Mouse (Mus musculus): ENCODE results near the gene Tk2. TPM values are rescaled to one million over a fixed set of nuclear protein-coding genes. Genes with fewer than 3 reads are reported as not detected.
"Not testable (repeated sequence)": the region's sequence is repeated elsewhere in the genome, so short reads cannot be mapped to it uniquely, and the experiment has no call there.

Gene Tk2
- 10 to 100 TPM; 34.6 to 35.1 TPM for total RNA-seq (2021)
- long read RNA-seq, experiment 1, transcript Tk2-201 (10 exons, 2,406 nt), result major isoform, 34 of 70 reads
- long read RNA-seq, experiment 1, transcript Tk2-202 (9 exons, 2,312 nt), result minor isoform, 6 of 70 reads
- long read RNA-seq, experiment 1, partial matches to known transcripts, result 3 of 70 reads
- long read RNA-seq, experiment 1, other reads (novel, unspliced or antisense), result 27 of 70 reads
- long read RNA-seq, experiment 2, transcript Tk2-202 (9 exons, 2,312 nt), result minor isoform, 14 of 99 reads
- long read RNA-seq, experiment 2, transcript Tk2-201 (10 exons, 2,406 nt), result major isoform, 31 of 99 reads
- long read RNA-seq, experiment 2, partial matches to known transcripts, result 2 of 99 reads
- long read RNA-seq, experiment 2, other reads (novel, unspliced or antisense), result 52 of 99 reads

DNA sequence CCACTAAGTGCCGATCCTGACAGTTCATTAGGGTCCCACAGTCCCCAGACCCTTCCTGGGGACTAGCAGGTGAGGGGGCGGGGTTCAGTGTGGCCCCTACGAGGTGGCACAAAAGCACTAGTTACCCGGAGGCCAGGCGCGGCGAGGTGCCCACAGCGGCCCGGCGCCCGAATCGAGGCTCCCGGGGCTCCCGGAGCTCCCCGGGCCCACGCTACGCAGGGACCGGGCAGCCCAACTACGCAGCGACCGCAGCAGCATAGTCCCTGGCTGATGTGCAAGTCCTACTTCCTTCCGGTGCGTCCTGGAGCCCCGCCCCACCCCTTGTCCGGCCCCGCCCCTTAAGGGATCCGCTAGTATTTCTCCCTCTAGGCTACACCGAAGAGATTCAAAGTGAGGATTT, at the start of gene Tk2:
Gene Tk2, minus strand, starts transcription at position 283 of the 400 bp plus-strand sequence.
- peak; percentile 73 to 76 for DNase-seq (ENCODE audit: low spot score in 2 of 2)

DNA sequence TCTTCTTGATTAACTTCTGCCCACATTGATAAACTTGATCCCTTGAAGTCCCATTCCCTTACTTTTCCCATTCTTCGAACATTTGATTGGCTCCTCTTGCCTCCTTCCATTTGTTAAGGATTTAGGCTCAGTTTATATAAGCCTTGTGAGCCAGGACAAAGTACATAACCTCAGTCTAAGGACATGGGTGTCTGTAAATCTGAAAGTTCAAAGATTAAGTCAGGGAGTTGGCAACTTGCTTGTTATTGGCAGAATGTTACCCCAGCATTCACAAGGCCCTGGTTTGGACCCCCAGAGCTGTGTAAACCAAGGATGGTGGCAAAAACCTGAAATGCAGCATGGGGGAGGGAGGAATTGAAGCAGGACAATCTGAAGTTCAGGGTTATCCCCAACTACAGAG, 46.0 kb upstream of the Tk2 start:
- DNase-seq (ENCODE audit: low spot score in 2 of 2), result no peak

DNA sequence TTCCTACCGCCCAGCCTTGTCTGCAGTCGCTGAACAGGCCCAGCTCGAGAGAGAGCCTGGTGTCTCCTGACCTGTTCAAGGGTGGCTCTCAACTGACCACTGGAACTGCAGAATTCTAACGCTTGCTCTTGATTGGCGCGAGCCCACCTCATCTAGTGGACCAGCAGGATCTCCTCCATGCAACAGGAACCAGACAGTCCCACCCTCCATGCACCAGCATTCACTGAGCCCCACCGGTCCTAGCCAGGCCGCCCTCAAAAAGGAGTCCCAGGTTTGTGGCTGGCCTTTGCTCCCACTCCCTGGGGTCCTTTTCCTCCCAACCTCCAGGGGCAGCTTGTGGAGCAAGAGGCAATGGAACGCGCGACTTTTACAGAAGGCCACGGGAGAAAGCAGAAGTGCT, 44.7 kb upstream of the Tk2 start, which contains the start of gene Cmtm2a:
Gene Cmtm2a, minus strand, starts transcription at position 101 of the 400 bp plus-strand sequence.
- DNase-seq (ENCODE audit: low spot score in 2 of 2), result not testable (repeated sequence)

DNA sequence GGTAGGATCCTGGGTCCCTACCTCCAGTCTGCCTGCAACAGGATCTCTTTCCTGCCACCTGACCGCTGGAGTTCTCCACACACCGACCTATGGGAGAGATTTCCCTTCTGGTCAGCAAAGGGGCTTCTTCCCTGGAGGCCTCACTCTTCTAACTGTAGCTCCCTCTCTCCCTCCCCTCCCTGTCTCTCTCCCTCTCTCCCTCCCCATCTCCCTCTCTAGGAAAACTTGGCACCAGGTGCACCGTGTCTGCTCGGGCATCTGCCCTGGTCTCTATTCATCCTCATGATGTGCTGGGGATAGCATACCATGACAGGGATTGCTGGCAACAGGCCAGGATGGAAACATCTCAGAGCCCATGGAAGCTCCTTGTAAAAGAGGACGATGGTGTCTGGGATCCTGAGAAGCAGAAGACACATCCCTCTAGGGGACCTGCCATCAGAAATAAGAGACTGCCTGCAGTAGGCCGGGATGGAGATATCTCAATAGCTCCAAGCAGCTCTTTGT, 20.6 kb upstream of the Tk2 start:
- DNase-seq (ENCODE audit: low spot score in 2 of 2), result no peak

DNA sequence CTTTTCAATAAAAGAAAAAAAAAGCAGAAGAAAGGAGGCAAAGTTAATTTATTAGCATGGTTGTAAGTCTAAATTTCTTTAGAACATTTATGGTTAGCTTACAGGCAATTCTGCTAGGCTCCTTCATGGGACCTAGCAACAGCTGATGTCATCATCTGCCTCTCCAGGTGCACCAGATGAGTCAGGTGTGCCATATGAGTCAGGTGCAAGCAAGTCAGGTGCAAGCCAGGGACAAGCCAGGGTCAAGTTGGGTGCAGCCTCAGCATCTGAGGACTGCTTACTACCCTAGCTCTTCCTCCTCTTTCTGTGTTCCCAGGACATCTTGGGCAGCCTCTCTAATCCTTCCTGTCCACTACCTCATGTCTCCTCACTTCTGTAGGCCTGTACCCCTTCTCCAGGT, 20.0 kb upstream of the Tk2 start:
- DNase-seq (ENCODE audit: low spot score in 2 of 2), result no peak

DNA sequence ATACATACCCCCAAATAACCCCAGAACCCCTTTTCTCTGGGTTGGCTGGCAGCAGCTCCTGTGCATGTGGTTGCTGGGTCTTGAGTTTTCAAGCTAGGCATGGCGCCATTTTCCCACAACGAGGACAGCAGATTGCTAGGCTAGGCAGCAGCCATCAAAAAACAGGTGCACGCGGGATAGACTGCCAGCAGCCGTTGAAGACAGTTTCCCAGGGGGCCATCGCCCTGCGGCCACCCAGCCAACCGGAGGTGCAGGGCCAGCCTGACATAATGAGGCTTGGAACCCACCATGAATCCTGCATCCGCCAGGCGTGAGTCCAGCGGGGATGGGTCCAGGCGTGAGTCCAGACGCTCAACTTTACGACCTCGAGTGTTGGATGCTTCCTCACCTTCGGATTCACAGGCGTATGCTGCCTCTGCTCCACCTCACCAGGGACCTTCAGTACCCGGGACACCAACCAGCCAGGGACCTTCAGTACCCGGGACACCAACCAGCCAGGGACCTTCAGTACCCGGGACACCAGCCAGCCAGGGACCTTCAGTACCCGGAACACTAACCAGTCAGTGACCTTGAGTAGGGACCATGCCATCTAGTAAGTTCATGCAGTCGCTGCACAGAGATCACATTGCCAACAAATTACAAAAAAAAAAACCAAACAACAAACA, 16.0 kb upstream of the Tk2 start:
- DNase-seq (ENCODE audit: low spot score in 2 of 2), result not testable (repeated sequence)

DNA sequence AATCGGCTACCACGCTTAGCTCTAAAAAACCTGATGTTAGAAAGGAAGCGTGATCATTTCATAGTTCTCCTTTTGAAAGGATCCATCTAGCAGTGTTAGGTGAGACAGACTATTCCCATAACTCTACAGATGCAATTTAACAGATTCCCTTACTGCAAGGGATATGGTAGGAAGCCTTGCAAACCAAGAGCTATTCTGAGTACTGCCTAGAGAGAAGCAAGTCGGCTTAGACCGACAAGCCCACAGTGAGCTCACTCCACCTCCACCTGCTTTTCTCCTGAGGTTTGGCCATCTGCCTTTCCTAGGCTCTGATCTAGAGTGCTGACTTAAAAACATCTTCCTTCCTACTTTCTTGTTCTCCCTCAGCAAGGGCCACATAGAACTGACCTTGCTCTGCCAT, 13.4 kb upstream of the Tk2 start:
- not testable (repeated sequence) for DNase-seq (ENCODE audit: low spot score in 2 of 2)

DNA sequence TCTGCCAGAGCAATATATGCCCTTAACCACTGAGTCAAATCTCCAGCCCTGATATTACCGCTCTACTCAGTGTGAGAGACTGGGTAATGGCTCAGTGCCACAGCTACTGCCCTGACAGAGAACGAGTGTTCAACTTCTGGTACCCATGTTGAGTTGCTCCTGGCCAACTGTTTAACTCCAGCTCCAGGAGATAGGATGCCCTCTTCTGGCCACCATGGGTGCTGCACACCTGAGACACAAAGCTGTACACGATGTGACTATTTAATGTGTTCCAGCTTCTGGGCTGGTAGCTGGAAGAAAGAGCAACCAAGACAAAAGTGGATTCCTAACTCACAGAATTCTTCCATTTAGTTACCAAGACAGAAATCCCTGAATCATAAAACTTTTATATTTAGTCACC, 4.7 kb upstream of the Tk2 start:
- DNase-seq (ENCODE audit: low spot score in 2 of 2), result no peak

DNA sequence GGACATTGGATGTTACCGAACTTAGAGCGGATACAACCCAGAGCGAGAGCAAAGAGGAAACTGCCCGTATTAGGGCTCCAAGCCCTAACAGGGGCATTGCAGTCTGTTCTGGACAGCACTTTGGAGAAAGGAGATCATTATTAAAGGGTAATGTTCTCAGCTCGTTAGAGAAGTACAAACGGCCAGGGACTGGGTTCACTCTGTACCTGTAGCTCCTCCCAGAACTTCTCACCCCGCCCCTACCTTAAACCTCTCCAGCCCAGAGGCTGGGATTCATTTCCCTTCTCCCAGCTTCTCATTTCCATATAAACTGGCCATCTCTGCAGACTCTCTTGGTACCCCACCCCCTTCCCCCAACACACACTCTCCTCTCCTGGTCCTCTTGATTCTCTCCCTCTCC, 3.1 kb upstream of the Tk2 start:
- DNase-seq (ENCODE audit: low spot score in 2 of 2), result no peak

DNA sequence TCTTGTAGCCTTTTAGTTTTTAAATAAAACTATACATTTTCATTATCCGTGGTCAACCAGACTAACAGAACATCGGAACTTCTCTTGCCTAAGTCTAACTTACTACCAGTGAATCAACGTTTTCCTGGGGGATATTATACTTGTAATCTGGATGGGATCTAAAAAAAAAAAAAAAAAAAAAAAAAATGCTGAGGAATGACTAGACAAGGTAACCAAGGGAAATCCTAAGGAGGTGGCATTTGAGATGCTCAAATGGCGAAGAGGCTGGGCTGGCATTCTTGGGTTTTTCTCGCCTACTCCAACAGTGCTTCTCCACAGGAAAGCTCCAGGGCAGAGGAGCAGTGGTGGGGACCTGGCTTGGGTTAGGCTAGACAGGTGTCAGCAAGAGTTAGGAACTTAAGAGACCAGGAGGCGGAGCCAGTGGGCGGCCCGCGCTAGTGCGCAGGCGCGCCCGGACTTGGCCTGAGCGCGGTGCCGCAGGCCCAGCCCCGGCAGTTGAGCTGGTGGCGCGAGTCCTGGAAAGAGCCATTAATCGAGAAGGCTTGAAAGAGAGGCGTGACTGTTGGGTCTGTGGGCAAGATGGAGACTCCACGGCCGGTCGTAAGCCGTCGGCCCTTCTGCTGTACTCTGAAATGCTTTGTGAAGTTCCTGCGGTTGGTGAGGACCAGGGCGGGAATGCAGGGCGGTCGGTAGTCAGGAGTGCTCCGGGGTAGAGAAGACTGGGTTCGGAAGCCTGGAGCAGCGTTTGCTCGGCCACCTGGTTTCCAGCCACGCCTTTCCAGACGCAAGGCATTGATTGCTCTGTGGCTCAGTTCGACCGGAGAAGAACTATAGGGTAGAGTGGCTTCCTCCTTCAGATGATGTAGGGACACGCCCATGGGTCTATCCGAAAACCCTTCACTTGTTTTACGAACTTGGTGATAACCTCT, 2.3 kb upstream of the Tk2 start, which contains the start of gene Cklf:
Gene Cklf, plus strand, starts transcription at position 423 of the 929 bp plus-strand sequence.
- peak; percentile 66 to 77 for DNase-seq (ENCODE audit: low spot score in 2 of 2)

DNA sequence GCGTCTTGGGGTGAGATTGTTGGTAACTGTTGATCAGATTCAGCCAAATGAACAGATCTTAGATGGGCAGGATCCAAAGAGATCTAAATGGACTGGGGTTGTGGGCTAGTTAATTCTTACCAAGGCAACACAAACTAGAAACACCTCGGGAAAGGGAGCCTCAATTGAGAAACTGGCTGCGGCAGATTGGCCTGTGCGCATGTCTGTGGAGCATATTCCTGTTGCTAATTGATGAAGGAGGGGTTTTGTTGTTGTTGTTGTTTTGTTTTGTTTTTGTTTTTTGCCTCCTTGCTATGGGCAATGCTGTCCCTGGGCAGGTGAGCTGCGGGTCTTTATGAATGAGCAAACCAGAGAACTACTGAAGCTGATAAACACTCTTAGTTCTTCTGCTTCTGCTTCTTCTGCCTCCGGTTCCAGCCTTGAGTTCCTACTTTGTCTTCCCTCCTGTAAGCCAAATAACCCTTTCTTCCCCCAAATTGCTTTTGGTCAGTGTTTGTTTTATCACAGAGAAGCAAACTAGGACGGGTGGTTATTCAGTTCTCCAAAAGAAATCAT, 1.2 kb upstream of the Tk2 start:
- no peak for DNase-seq (ENCODE audit: low spot score in 2 of 2)

DNA sequence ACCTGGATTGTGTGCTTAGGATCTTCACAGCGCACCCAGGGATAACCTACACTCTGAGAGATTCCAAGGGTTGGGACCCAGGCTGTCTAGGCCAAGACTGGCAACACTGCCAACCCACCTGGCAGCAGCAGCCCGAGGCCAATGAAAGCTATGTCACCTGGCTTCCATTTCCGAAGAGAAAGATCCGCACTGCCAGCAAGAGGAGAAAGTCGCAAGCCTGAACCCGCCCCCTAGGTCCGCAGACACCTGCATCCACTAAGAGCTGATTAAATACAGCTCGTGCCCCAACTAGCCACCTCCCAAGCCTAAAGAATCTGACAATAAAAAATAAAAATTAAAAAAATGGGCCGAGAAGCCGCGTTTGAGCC, 466 bp downstream of the Tk2 start:
- no peak for DNase-seq (ENCODE audit: low spot score in 2 of 2)

DNA sequence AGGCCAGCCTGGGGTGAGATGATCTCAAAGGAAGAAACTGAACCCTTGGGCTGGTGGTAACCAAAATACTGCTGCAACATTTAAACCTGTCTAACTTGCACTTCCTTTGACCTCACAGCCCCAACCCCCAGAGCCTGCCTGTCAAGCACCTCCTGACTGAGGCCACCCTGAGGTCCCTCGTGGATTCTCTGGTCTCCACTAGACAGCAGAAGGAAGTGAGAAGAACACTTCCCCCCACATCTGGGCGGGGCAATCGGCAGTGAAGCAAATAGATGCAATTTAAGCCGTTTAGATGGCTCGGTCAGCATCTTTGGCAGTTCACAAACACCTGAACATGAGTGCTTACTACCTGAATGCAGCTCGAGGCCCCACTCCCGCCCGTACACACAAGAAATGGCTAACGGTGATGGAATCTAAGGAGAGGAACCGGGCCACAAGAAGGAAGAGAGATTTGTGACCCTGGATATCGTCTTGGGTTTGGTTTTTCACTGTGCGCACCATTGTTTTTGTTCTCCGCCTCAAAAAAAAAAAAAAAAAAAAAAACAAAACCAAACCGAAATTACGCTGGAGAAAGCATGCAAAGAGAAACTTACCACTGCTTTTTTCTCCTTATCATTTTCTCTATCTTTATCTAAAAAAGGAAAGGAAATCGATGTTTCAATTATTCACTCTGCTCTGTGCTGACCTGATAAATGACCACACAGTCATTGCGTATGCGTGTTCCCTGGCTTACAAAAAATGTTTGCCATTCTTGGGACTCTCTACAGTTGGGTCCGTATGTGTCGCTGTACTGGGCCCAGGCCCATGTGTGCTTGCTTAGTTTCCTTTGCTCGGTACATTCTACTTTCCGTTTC, 1.1 kb downstream of the Tk2 start:
- DNase-seq (ENCODE audit: low spot score in 2 of 2), result no peak

DNA sequence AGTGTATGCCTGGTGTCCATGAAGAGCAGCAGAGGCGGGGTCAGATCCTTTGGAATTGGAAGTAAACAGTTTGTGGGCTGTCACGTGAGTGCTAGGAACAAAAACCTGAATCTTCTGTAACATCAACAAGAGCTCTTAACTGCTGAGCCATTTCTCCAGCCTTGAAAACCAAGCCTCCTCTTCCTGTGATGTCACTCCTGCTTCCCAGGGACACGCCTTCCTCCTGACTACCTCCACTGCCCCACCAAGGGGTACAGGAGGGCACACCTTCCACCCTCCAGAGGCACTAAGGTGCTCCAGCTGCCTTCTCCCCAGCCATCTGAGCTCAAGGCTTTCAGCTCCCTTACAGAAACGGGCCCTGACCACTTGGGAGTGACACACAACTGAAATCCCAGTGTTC, 1.7 kb downstream of the Tk2 start:
- no peak for DNase-seq (ENCODE audit: low spot score in 2 of 2)

DNA sequence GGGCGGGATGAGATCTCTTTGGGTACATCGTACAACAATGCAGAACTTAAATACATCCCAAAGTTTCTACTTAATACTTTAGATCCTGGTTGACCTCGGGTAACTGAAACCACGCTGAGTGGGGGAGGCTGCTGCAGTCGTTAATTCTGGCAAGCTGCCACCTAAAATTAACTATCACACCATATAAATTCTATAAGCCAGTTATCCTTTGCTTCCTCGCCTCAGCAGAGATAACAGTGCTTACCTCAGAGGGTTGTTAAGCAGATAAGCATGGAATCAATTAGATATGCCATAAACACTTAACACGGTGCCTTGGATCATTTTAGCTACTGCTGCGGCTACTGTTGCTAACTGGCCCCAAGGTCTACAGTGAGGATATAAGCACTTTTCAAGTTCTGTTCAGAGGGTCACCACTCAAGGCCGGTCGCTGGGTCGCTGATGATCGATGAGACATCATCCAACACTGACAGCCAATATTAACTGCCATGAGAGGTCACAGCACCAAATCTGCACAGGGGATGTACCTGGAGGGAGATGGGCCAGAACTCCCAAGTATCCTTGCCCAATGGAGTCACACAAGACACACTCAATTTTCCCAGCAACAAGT, 6.2 kb downstream of the Tk2 start:
- DNase-seq (ENCODE audit: low spot score in 2 of 2), result no peak

DNA sequence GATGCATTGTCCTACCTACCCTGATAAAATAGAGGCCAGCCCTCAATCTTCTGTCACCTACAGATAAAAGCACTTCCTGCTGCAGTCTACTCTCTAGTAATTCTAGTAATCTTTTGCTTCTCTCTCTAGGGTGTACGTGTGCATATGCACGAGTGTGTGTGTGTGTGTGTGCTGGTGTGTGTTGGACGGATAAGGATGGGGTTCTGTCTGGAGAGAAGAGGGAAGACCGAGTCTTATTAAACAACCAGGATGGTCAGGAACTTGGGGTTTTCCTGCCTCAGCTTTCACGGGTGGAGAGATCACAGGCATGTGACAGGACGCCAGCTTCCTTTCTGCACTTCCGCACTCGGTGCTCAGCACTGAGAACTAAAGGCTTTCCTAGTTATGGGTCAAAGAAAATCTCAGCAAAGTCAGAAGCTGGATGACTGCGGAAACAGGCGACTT, 8.9 kb downstream of the Tk2 start:
- DNase-seq (ENCODE audit: low spot score in 2 of 2), result no peak

DNA sequence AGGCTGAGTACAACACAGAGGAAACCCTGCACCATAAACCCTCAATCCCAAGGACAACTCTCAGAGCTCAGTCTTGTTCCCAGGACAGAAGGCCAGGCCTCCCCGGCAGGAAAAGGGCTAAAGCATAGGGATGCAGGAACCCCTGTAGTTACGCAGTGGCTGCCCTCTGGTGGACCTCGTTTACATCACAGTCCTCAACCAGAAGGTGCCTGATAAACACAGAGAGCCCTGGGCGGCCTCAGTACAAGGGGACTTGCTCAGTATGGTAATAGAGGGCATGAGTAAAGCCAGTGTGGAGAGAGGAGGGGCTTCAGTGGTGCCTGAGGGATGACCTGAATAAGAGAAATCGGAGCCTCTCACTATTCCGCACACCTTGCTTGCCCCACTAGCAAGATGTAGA, 13.8 kb downstream of the Tk2 start:
- no peak for DNase-seq (ENCODE audit: low spot score in 2 of 2)

DNA sequence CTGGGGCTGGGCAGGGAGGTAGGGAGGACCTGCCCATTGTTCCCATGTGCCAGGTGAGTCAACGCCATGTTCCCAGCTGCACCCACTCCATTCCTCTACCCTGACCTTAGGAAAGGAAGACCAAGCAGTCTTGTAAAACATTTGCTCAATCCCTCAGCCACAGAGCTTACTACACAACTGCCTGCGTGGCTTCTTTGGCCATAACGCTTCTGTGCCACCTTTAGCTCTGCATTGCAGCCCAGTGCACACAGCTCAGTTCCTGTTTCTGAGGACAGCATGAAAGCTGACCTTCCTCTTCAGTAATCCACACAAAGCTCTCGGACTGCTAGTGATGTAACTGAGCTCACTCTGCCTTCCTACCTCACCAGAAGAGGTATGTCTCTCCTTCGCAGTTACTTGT, 15.4 kb downstream of the Tk2 start:
- no peak for DNase-seq (ENCODE audit: low spot score in 2 of 2)

DNA sequence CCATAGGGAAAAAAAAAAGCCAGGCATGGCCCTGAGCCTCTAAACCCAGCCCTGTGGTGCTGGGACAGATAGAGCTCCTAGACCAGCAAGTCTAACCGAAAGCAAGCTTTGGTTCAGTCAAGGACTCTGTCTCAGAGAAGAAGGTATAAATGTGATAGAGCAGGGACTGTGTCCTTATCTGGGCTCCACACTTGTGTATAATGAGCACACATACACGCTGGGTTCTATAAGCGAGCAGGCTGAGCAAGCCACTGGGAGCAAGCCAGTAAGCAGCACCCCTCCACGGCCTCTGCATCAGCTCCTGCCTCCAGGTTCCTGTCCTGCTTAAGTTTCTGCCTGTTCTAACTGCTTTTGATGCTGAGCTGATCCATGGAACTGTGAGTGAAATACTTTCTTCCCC, 16.3 kb downstream of the Tk2 start:
- no peak for DNase-seq (ENCODE audit: low spot score in 2 of 2)

DNA sequence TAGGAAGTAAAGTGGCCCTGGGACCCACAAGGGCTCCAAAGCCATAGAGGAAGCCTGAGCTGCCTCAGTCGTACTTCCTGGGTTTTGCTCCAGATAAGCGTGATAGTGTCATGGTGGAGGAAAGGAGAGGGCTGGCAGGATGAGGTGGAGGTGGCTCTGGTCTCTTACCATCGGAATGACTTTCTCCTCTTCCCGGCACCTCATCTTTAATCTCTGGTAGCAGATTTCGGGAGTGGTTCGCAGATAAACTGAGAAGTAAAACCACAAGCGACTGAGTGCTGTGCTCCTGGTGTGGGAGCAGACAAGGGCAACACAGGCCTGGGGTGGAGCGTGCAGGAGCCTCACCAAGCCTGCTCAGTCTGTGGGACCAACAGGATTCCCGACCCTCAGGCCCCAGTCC, 18.0 kb downstream of the Tk2 start:
- DNase-seq (ENCODE audit: low spot score in 2 of 2), result no peak

Data from layer of hippocampus, postnatal 14 days (tissue).